Mouse (Mus musculus) myocyte (in vitro differentiated cells): ENCODE measurements around the gene Denr.

Experiments used
- CEBPB ChIP-seq: IDR thresholded peaks from 2 replicates; pipeline ENCODE4 v1.6.1; 2011; ENCODE audit warnings: mild to moderate bottlenecking, moderate library complexity; ENCODE audit not compliant: poor library complexity, insufficient read depth, severe bottlenecking
- E2F4 ChIP-seq: IDR thresholded peaks from one replicate; pipeline ENCODE4 v1.6.1; 2011; ENCODE audit warnings: mild to moderate bottlenecking, control low read depth, moderate library complexity; ENCODE audit not compliant: insufficient read depth
- MAX ChIP-seq: IDR thresholded peaks from one replicate; pipeline ENCODE4 v1.6.1; 2011; ENCODE audit warnings: low read depth, mild to moderate bottlenecking, control low read depth
- MYOD1 ChIP-seq, 3 experiments: IDR thresholded peaks; one replicate each; pipeline ENCODE4 v1.6.1; 2011; ENCODE audit warnings: control low read depth in 2 of 3, low read depth in 2 of 3, mild to moderate bottlenecking in 2 of 3, moderate library complexity in 1 of 3; ENCODE audit not compliant: insufficient read length in 2 of 3, control insufficient read depth in 1 of 3
- MYOG ChIP-seq, 3 experiments: IDR thresholded peaks; one replicate each; pipeline ENCODE4 v1.6.1; 2011; ENCODE audit warnings: control low read depth in 2 of 3, low read depth in 2 of 3, mild to moderate bottlenecking in 2 of 3; ENCODE audit not compliant: insufficient read length in 2 of 3, control insufficient read depth in 1 of 3, insufficient read depth in 1 of 3
- POLR2A ChIP-seq: IDR thresholded peaks from one replicate; pipeline ENCODE4 v1.6.1; 2011; ENCODE audit warnings: low read depth, mild to moderate bottlenecking, control low read depth, moderate library complexity; ENCODE audit not compliant: insufficient read length
- POLR2AphosphoS2 ChIP-seq: IDR thresholded peaks from one replicate; pipeline ENCODE4 v1.6.1; 2011; ENCODE audit warnings: low read depth, control low read depth; ENCODE audit not compliant: insufficient read length
- SRF ChIP-seq: IDR thresholded peaks from one replicate; pipeline ENCODE4 v1.6.1; 2011; ENCODE audit warnings: low read depth; ENCODE audit not compliant: control insufficient read depth, insufficient read length
- TCF12 ChIP-seq: IDR thresholded peaks from one replicate; pipeline ENCODE4 v1.6.1; 2011; ENCODE audit warnings: mild to moderate bottlenecking, control low read depth; ENCODE audit not compliant: poor library complexity, insufficient read depth, severe bottlenecking
- USF1 ChIP-seq: IDR thresholded peaks from one replicate; pipeline ENCODE4 v1.6.1; 2011; ENCODE audit warnings: low read depth, mild to moderate bottlenecking, control low read depth, moderate library complexity

- TF ChIP-seq E2F4 (no peak), SRF (no peak), MYOG (IDR thresholded peaks at IDR 0.05; ENCODE audit: control insufficient read depth in 1 of 3, insufficient read depth in 1 of 3, insufficient read length in 2 of 3, low read depth in 2 of 3) (peak in 1 of 3 experiments; percentile 64), MAX (no peak), POLR2A (no peak), CEBPB (no peak), POLR2AphosphoS2 (no peak), USF1 (no peak), TCF12 (no peak), MYOD1 (IDR thresholded peaks at IDR 0.05; ENCODE audit: control insufficient read depth in 1 of 3, insufficient read length in 2 of 3, low read depth in 2 of 3) (peak in 1 of 3 experiments; percentile 45)
Measured at GRCm38 (mm10) chr5:123978131-123978530, 71.2 kb downstream of the Denr start.
